Mouse (Mus musculus) lung, adult 2 months (tissue): ENCODE results near the gene Aes.

ENCODE experiments used
- CTCF ChIP-seq: fragments of 200-500 bp; IDR thresholded peaks from 2 replicates; pipeline ENCODE4 v1.5.1; 2011; ENCODE audit warnings: mild to moderate bottlenecking, low read length, control low read depth; ENCODE audit not compliant: insufficient read depth
- POLR2A ChIP-seq: fragments of 200-500 bp; IDR thresholded peaks from 2 replicates; pipeline ENCODE4 v1.6.1; 2011; ENCODE audit warnings: low read depth, mild to moderate bottlenecking, control low read depth, low read length, borderline replicate concordance; ENCODE audit errors: extremely low read depth

DNA sequence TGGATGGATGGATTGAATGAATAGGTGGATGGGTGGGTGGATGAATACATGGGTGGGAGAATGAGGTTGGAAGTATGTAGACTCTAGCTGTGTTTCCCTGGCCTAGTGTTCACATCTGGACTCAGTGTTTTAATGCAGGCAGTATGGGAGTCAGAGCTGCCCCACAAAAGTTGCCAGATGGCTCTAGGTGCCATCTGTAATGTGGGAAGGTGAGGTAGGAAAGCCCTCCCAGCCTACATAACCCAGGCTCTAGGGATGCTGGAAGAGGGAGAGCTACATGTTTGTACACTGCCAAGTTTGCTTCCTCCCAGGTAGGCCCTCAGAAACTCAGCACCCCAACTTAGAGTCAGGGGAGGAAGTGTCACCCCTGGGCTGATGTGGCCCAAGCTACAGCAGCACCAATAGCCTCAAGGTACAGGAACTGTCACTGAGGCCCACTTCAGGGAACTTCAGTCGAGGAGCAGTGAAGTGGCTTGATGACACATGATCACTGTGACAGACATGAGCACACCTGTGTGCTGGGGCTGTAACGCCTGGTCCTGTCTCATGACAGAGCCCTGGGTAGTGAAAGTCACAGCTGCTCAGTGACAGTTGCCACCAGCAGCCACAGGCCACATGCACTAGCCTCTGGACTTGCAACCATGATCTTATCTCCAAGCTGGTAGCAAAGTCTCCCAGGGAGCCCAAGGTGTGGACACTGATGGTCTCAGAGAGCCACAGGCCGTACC lies 20.8 kb upstream of the Aes start:
- no peak for TF ChIP-seq CTCF
- TF ChIP-seq POLR2A: no peak
